Mouse (Mus musculus) left cerebral cortex, postnatal 36 days (tissue): Measurements from ENCODE around the gene Sacm1l. TPM values are rescaled to one million over a fixed set of nuclear protein-coding genes. Genes with fewer than 3 reads are reported as not detected.

Source experiments
- DNase-seq, 2 experiments: peaks; one replicate each; pipeline ENCODE4 v3.0.0; 2021 to 2022; ENCODE audit warnings: low spot score in 2 of 2, mixed read lengths in 1 of 2
- intact Hi-C: fragments of 180-260 bp; cut with DNase I; formaldehyde crosslinking; loops from one replicate; pipeline ENCODE4 v1.15.1; 2025
- total RNA-seq, 2 experiments: library from RNA; stranded (reverse); gene quantifications; 2 replicates each; pipeline ENCODE4 v1.2.3; 2021

Gene Sacm1l
- total RNA-seq, 2 experiments from 2014 or later = 52.8 to 60.8 TPM

- DNase-seq = no peak
- intact Hi-C loops = no loop called here
These were observed 1.7 kb downstream of the Sacm1l start for GRCm38 (mm10) chr9:123531234-123531633.

GRCm38 (mm10) chr9:123536613-123537012 lies 7.1 kb downstream of the Sacm1l start:
- intact Hi-C loops = no loop called here
- no peak for DNase-seq

GRCm38 (mm10) chr9:123538189-123538588 lies 8.6 kb downstream of the Sacm1l start:
- DNase-seq = no peak
- intact Hi-C loops = no loop called here

GRCm38 (mm10) chr9:123539093-123539492 lies 9.5 kb downstream of the Sacm1l start:
- no peak for DNase-seq
- intact Hi-C loops = no loop called here

- intact Hi-C loops = no loop called here
- no peak for DNase-seq
These were observed 10.3 kb downstream of the Sacm1l start for GRCm38 (mm10) chr9:123539823-123540222.

GRCm38 (mm10) chr9:123554599-123554998 lies 25.0 kb downstream of the Sacm1l start:
- intact Hi-C loops = no loop called here
- DNase-seq = no peak

GRCm38 (mm10) chr9:123577360-123578192 lies 48.0 kb downstream of the Sacm1l start:
- intact Hi-C loops = no loop called here
- DNase-seq = no peak

GRCm38 (mm10) chr9:123589240-123589910 lies 59.8 kb downstream of the Sacm1l start:
- intact Hi-C loops = no loop called here
- no peak for DNase-seq

GRCm38 (mm10) chr9:123595194-123595593 lies 65.6 kb downstream of the Sacm1l start:
- DNase-seq = no peak
- intact Hi-C loops = no loop called here

GRCm38 (mm10) chr9:123596910-123597309 lies 67.4 kb downstream of the Sacm1l start:
- no peak for DNase-seq
- intact Hi-C loops = no loop called here

GRCm38 (mm10) chr9:123597376-123597775 lies 67.8 kb downstream of the Sacm1l start:
- intact Hi-C loops = no loop called here
- no peak for DNase-seq

- intact Hi-C loops = no loop called here
- no peak for DNase-seq
These were observed 72.0 kb downstream of the Sacm1l start for GRCm38 (mm10) chr9:123601529-123601928.

- intact Hi-C loops = no loop called here
- no peak for DNase-seq
These were observed 90.9 kb downstream of the Sacm1l start for GRCm38 (mm10) chr9:123620311-123621098.

GRCm38 (mm10) chr9:123624741-123625140 lies 95.2 kb downstream of the Sacm1l start:
- intact Hi-C loops = no loop called here
- no peak for DNase-seq

- no peak for DNase-seq
- intact Hi-C loops = no loop called here
These were observed 96.3 kb downstream of the Sacm1l start for GRCm38 (mm10) chr9:123625821-123626220.

GRCm38 (mm10) chr9:123631666-123632065 lies 102.1 kb downstream of the Sacm1l start:
- intact Hi-C loops = no loop called here
- no peak for DNase-seq

GRCm38 (mm10) chr9:123632281-123632680 lies 102.7 kb downstream of the Sacm1l start, which contains the start of gene Slc6a20b:
Gene Slc6a20b, minus strand, starts transcription at chr9:123632565.
- intact Hi-C loops = no loop called here

GRCm38 (mm10) chr9:123632993-123633392 lies 103.4 kb downstream of the Sacm1l start:
- intact Hi-C loops = no loop called here
- DNase-seq = no peak

More at GRCm38 (mm10) chr9:123632281-123632680, 102.7 kb downstream of the Sacm1l start, which contains the start of gene Slc6a20b:
- no peak for DNase-seq

GRCm38 (mm10) chr9:123636771-123637170 lies 107.2 kb downstream of the Sacm1l start:
- DNase-seq = no peak
- intact Hi-C loops = loop anchor here (5.0 kb wide), 2 partner anchors 161 to 491 kb away; no protein-coding TSS in a partner anchor

GRCm38 (mm10) chr9:123638231-123638630 lies 108.7 kb downstream of the Sacm1l start:
- DNase-seq = no peak
- intact Hi-C loops = loop anchor here (5.0 kb wide), 2 partner anchors 159 to 489 kb away; no protein-coding TSS in a partner anchor
